Mouse (Mus musculus) liver, adult 2 months (tissue): ENCODE measurements around the gene Gid8.

Source experiments
- CTCF ChIP-seq: fragments of 200-500 bp; IDR thresholded peaks from 2 replicates; pipeline ENCODE4 v1.5.1; 2011; ENCODE audit warnings: low read depth, low read length, control low read depth
- POLR2A ChIP-seq: fragments of 200-500 bp; IDR thresholded peaks from 2 replicates; pipeline ENCODE4 v1.6.1; 2011; ENCODE audit warnings: low read length, control low read depth; ENCODE audit not compliant: insufficient read depth; ENCODE audit errors: extremely low read depth

GRCm38 (mm10) chr2:180660521-180660920, 49.4 kb upstream of the Gid8 start:
- TF ChIP-seq CTCF (no peak), POLR2A (no peak)
